Mouse (Mus musculus): ENCODE results near the gene Tbx18. TPM values are rescaled to one million over a fixed set of nuclear protein-coding genes. Genes with fewer than 3 reads are reported as not detected.

Tbx18 gene
- total and polyA plus RNA-seq, 3 experiments: not detected

GRCm38 (mm10) chr9:87740667-87741066 is 9.6 kb upstream of the Tbx18 start:
- DNase-seq (ENCODE audit: low read depth, low spot score): no peak
- no peak for TF ChIP-seq CHD1 (IDR thresholded peaks at IDR 0.05; ENCODE audit: low read depth, low read length)
- TF ChIP-seq E2F4 (IDR thresholded peaks at IDR 0.05; ENCODE audit: borderline replicate concordance, low read depth, low read length): no peak
- TF ChIP-seq POLR2AphosphoS2 (IDR thresholded peaks at IDR 0.05; ENCODE audit: low read length): no peak
- TF ChIP-seq MYB (IDR thresholded peaks at IDR 0.05; ENCODE audit: low read depth, low read length): no peak
- TF ChIP-seq MYC (IDR thresholded peaks at IDR 0.05; ENCODE audit: low read depth, low read length): no peak
- peak in 1 of 3 experiments; percentile 22; a peak in 2 of 6 replicates for TF ChIP-seq CTCF (IDR thresholded peaks at IDR 0.05 in 2 of 3, conservative IDR thresholded peaks at IDR 0.05 in 1 of 3; ENCODE audit: control insufficient read depth in 1 of 3, insufficient read depth in 1 of 3, low read depth in 2 of 3, low read length in 3 of 3, poor library complexity in 1 of 3, severe bottlenecking in 1 of 3)
- TF ChIP-seq POLR2A (IDR thresholded peaks at IDR 0.05; ENCODE audit: control insufficient read depth in 1 of 2, insufficient read depth in 1 of 2, low read depth in 1 of 2, low read length in 2 of 2, poor library complexity in 1 of 2): no peak
- no peak for TF ChIP-seq BHLHE40 (IDR thresholded peaks at IDR 0.05; ENCODE audit: borderline replicate concordance, low read depth, low read length)
- Histone ChIP-seq H3K27me3 (ENCODE audit: control insufficient read depth in 1 of 2, insufficient read depth in 2 of 2, low read length in 2 of 2) (no peaks in the 10 kb centered on the region), H3K27ac (ENCODE audit: control insufficient read depth, low read depth, low read length) (no peak overlapping the region), H3K9ac (ENCODE audit: control insufficient read depth, low read depth, low read length, poor library complexity, severe bottlenecking) (no peak overlapping the region), H3K4me3 (ENCODE audit: control insufficient read depth in 1 of 2, insufficient read depth in 1 of 2, low read depth in 2 of 2, low read length in 2 of 2) (no peak overlapping the region), H3K79me2 (ENCODE audit: control insufficient read depth, insufficient read depth, low read length, poor library complexity) (no peaks in the 10 kb centered on the region), H3K36me3 (ENCODE audit: control insufficient read depth in 1 of 2, insufficient read depth in 2 of 2, low read length in 2 of 2) (no peaks in the 10 kb centered on the region), H3K4me1 (ENCODE audit: control insufficient read depth in 1 of 2, insufficient read depth in 2 of 2, low read length in 2 of 2) (no peaks in the 10 kb centered on the region), H3K9me3 (replicated peaks; ENCODE audit: insufficient read depth, low read length) (no peaks in the 10 kb centered on the region)

- Histone ChIP-seq H3K27me3 (ENCODE audit: control insufficient read depth in 1 of 2, insufficient read depth in 2 of 2, low read length in 2 of 2) (no peaks in the 10 kb centered on the region), H3K9me3 (replicated peaks; ENCODE audit: insufficient read depth, low read length) (no peaks in the 10 kb centered on the region), H3K36me3 (ENCODE audit: control insufficient read depth in 1 of 2, insufficient read depth in 2 of 2, low read length in 2 of 2) (no peaks in the 10 kb centered on the region), H3K79me2 (ENCODE audit: control insufficient read depth, insufficient read depth, low read length, poor library complexity) (no peaks in the 10 kb centered on the region), H3K4me1 (ENCODE audit: control insufficient read depth in 1 of 2, insufficient read depth in 2 of 2, low read length in 2 of 2) (no peaks in the 10 kb centered on the region), H3K9ac (ENCODE audit: control insufficient read depth, low read depth, low read length, poor library complexity, severe bottlenecking) (no peak overlapping the region), H3K27ac (ENCODE audit: control insufficient read depth, low read depth, low read length) (no peak overlapping the region), H3K4me3 (ENCODE audit: control insufficient read depth in 1 of 2, insufficient read depth in 1 of 2, low read depth in 2 of 2, low read length in 2 of 2) (no peak overlapping the region)
- DNase-seq (ENCODE audit: low read depth, low spot score): no peak
- no peak for TF ChIP-seq POLR2A (IDR thresholded peaks at IDR 0.05; ENCODE audit: control insufficient read depth in 1 of 2, insufficient read depth in 1 of 2, low read depth in 1 of 2, low read length in 2 of 2, poor library complexity in 1 of 2)
- no peak for TF ChIP-seq CHD2 (IDR thresholded peaks at IDR 0.05; ENCODE audit: low read length)
- TF ChIP-seq GABPA (IDR thresholded peaks at IDR 0.05; ENCODE audit: low read depth, low read length): no peak
- TF ChIP-seq MAX (IDR thresholded peaks at IDR 0.05; ENCODE audit: low read length): no peak
- TF ChIP-seq MYC (IDR thresholded peaks at IDR 0.05; ENCODE audit: low read depth, low read length): no peak
- TF ChIP-seq RAD21 (IDR thresholded peaks at IDR 0.05; ENCODE audit: low read depth, low read length): no peak
- no peak for TF ChIP-seq HCFC1 (IDR thresholded peaks at IDR 0.05; ENCODE audit: low read depth, low read length)
- no peak for TF ChIP-seq TAL1 (IDR thresholded peaks at IDR 0.05; ENCODE audit: low read length)
- no peak for TF ChIP-seq USF2 (IDR thresholded peaks at IDR 0.05; ENCODE audit: borderline replicate concordance in 1 of 2, insufficient read depth in 1 of 2, low read depth in 1 of 2, low read length in 2 of 2)
- TF ChIP-seq MAZ (IDR thresholded peaks at IDR 0.05; ENCODE audit: low read depth, low read length): no peak
- TF ChIP-seq MYB (IDR thresholded peaks at IDR 0.05; ENCODE audit: low read depth, low read length): no peak
- no peak for TF ChIP-seq NELFE (IDR thresholded peaks at IDR 0.05; ENCODE audit: low read depth, low read length)
These were observed 9.2 kb upstream of the Tbx18 start for GRCm38 (mm10) chr9:87740241-87740645.

All from MEL (cell line).